10 mouse cellular contexts compared by ENCODE assay signal in the genomic region with DNA sequence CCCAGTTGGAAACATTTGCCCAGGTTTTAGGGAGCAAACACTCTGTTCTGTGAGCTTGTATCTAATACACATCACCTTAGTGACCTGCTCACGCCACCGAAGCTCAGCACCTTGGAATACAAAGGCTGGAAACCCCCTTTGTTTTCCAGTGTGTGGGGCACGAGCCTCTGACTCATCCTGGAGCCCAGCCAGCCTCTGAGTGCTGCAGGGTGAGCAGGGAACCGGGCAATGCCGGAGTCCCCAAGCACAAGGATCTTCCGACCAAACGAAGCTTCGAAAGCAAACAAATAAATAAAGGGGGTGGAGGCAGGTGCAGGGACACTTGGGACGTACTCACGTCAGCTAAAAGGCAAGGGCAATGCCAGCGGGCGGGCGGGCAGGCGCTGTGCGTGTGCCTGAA. TPM values are rescaled to one million over a fixed set of nuclear protein-coding genes. Genes with fewer than 3 reads are reported as not detected.
DNase-seq lines count a peak whose midpoint lies in the region; ATAC-seq and TF ChIP-seq lines count a peak whose summit lies in the region.
"Had no signal": no experiment of that assay in that cellular context is flagged by ENCODE, and none has a peak within 500 bp of the region (broad histone marks: within the 10 kb centered on the region; RNA-seq: fewer than 3 reads in every experiment).

No protein-coding gene starts in this region.

- WGBS in kidney, embryonic 16.5 days, result 75% methylated on average over 15 of the region's 15 CpGs

- no peak overlapping the region for H3K4me3 ChIP-seq in kidney, embryonic 16.5 days (ENCODE audit: low read length)
- H3K4me3 ChIP-seq in left cerebral cortex, adult 2 months, result no peak overlapping the region
- H3K4me3 ChIP-seq: neural tube, embryonic 13.5 days had no signal

- H3K36me3 ChIP-seq in kidney, embryonic 16.5 days (ENCODE audit: insufficient read depth, low read length), result no peaks in the 10 kb centered on the region
- H3K36me3 ChIP-seq: neural tube, embryonic 13.5 days had no signal

- no peak for TF ChIP-seq CTCF in left cerebral cortex, adult 2 months (IDR thresholded peaks at IDR 0.05)

- DNase-seq in kidney, postnatal 4 days, result peak; percentile 52 to 56
- peak; percentile 5 for DNase-seq in WW6 (ENCODE audit: low read depth, low spot score)
- peak; percentile 17 to 46 for DNase-seq in heart, adult 9 months (ENCODE audit: low spot score in 2 of 2)
- peak; percentile 73 for DNase-seq in ovary, postnatal 36 days (ENCODE audit: low spot score)
- DNase-seq in left cerebral cortex, adult 2 months (ENCODE audit: extremely low spot score in 1 of 2, low spot score in 2 of 2), result no peak
- no peak for DNase-seq in embryo, embryonic 10 days (ENCODE audit: low spot score)

- no peaks in the 10 kb centered on the region for H3K9me3 ChIP-seq in kidney, embryonic 16.5 days (ENCODE audit: low read length)
- H3K9me3 ChIP-seq: neural tube, embryonic 13.5 days had no signal

- H3K4me1 ChIP-seq in kidney, embryonic 16.5 days (ENCODE audit: insufficient read depth, low read length), result peaks cover 17% of the 10 kb centered on the region

- H3K27ac ChIP-seq in kidney, embryonic 16.5 days (ENCODE audit: low read length), result no peak overlapping the region
- no peak overlapping the region for H3K27ac ChIP-seq in left cerebral cortex, adult 2 months
- H3K27ac ChIP-seq: neural tube, embryonic 13.5 days had no signal

- intact Hi-C loops in left cerebral cortex, adult 2 months (cut with DNase I), result loop anchor here (5.0 to 10.0 kb wide), 4 partner anchors 93 to 376 kb away; no protein-coding TSS in a partner anchor

- no peak for ATAC-seq in kidney, embryonic 16.5 days (ENCODE audit: low FRiP score, low TSS enrichment)
- no peak for ATAC-seq in monocyte, adult 5-6 weeks (replicated peaks; ENCODE audit: insufficient number of reproducible peaks, low FRiP score, low TSS enrichment, poor library complexity, severe bottlenecking)

- no peak overlapping the region for H3K9ac ChIP-seq in kidney, embryonic 16.5 days (replicated peaks; ENCODE audit: low read length)
- H3K9ac ChIP-seq: neural tube, embryonic 13.5 days had no signal

- H3K4me2 ChIP-seq in kidney, embryonic 16.5 days (replicated peaks; ENCODE audit: low read depth, low read length), result no peak overlapping the region
- H3K4me2 ChIP-seq: neural tube, embryonic 13.5 days had no signal

- no peaks in the 10 kb centered on the region for H3K27me3 ChIP-seq in kidney, embryonic 16.5 days (ENCODE audit: insufficient read depth, low read length)
- H3K27me3 ChIP-seq: neural tube, embryonic 13.5 days had no signal

RNA-seq across cellular contexts. Expression of gene Fam214a, which starts 43.4 kb away (rescaled TPM):
- polyA plus RNA-seq in kidney, embryonic 16.5 days (2015; fragmentation: Nextera tagmentation; extraction: Ambion mirVana), result 13.1 and 13.6 TPM in 2 replicates
- total RNA-seq in left cerebral cortex, adult 2 months (2021), result 10 to 100 TPM; 35.3 to 37.5 TPM
- total RNA-seq in monocyte, adult 5-6 weeks (2017), result 35.8 to 79.7 TPM (median 43.8 TPM) in 3 replicates

RNA-seq across cellular contexts. Expression of gene Onecut1, which starts 47.5 kb away (rescaled TPM):
- polyA plus RNA-seq in kidney, embryonic 16.5 days (2015; fragmentation: Nextera tagmentation; extraction: Ambion mirVana), result 0.05 and 0.06 TPM in 2 replicates
- total RNA-seq in left cerebral cortex, adult 2 months (2021), result under 1 TPM; 0.14 to 0.29 TPM
- not detected in 3 replicates for total RNA-seq in monocyte, adult 5-6 weeks (2017)
- total RNA-seq: gastrocnemius, postnatal 4 days had no signal

Comparison
In these comparisons a context has a peak if more than half of its experiments do, and no peak if none do; other contexts are left out.
1. DNase-seq: peak in kidney, postnatal 4 days (2 of 2), WW6 (single experiment), heart, adult 9 months (2 of 2) and ovary, postnatal 36 days (single experiment); none in left cerebral cortex, adult 2 months (0 of 2) and embryo, embryonic 10 days (single experiment).